Mouse (Mus musculus): Measurements from ENCODE around the gene Galnt4. TPM values are rescaled to one million over a fixed set of nuclear protein-coding genes. Genes with fewer than 3 reads are reported as not detected.
"Not testable (repeated sequence)": the region's sequence is repeated elsewhere in the genome, so short reads cannot be mapped to it uniquely, and the experiment has no call there.

The Galnt4 gene
- total RNA-seq, 1 experiment from 2014 or later, result 11.7 TPM

DNA sequence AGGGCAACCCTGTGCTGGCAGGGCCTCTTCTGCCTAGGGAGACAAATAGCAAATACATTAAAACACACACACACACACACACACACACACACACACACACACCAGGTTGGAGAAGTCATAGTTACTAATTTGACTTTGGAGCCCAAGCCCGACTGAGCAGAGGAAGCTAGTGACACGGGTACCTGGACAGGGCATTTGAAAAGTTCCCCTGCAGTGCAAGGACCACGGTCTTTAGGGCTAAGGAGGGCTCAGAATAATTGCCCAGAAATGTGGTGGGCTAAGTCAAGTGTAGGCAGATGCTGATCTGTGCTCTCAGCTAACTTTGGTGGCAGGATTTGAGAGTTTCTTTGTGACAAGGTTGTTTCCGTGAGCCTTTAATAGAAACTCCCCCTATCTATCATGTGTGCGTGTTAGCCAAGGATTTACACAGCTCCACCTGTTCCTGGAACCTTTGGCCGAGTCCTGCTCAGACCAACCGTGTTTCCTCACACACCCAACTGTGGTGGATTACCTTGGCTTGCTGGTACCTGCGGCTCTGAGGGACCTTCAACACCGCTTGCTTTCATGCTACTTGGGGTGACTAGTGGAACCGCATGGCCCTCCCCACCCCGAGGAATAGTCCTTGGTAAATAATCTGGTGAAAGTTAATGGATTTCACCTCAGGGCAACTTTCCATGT is 24.8 kb downstream of the Galnt4 start:
- no peak for ATAC-seq (replicated peaks in 1 of 2; ENCODE audit: insufficient read depth in 1 of 2, low FRiP score in 2 of 2, low TSS enrichment in 1 of 2, low read depth in 1 of 2, poor library complexity in 2 of 2, severe bottlenecking in 2 of 2)

DNA sequence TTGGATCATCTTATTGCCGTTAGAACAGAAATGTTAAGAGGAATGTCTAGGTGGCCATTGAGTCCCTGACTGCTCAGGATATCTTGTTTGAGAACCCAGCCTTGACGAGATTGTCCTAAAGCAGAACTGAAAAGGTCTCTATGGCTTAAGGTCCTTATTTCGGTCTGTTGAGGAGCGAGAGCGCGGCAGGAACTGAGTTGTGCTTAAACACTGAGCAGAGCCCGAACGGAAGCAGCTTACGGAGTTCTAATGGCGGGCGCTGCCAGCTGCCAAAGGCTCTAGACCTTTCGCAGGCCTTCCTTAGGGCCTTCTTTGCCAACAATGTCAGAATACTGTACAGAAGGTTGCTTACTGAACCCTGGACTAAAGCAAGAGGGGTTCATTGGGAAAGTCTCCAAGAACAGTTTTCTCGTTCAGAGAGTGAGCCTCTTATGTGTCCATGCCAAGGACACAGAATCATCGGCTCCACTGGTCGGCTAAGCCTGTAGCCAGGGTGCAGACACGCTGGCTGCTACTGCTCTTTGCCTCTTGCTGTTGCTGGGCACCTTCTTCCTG is 25.4 kb downstream of the Galnt4 start:
- no peak for ATAC-seq (replicated peaks in 1 of 2; ENCODE audit: insufficient read depth in 1 of 2, low FRiP score in 2 of 2, low TSS enrichment in 1 of 2, low read depth in 1 of 2, poor library complexity in 2 of 2, severe bottlenecking in 2 of 2)

DNA sequence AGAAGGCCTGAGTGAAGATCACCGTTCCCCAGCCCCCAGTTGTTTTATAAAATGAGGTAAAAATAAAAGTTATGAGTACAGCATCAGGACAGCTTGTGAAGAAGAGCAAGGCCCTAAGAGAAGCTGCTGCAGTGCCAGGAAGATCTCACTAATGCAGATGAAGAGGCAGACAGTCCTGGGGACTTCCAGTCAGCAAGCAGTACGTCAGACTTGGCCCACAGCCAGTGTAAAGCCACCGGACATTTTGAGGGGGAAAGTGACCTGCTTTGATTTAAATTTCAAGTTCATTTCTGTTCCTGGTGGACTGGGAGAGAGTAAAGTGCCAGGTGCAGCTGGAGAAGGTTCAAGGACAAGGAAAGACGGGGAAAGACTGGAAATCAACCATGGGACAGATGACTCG is 28.4 kb downstream of the Galnt4 start:
- no peak for ATAC-seq (replicated peaks in 1 of 2; ENCODE audit: insufficient read depth in 1 of 2, low FRiP score in 2 of 2, low TSS enrichment in 1 of 2, low read depth in 1 of 2, poor library complexity in 2 of 2, severe bottlenecking in 2 of 2)

DNA sequence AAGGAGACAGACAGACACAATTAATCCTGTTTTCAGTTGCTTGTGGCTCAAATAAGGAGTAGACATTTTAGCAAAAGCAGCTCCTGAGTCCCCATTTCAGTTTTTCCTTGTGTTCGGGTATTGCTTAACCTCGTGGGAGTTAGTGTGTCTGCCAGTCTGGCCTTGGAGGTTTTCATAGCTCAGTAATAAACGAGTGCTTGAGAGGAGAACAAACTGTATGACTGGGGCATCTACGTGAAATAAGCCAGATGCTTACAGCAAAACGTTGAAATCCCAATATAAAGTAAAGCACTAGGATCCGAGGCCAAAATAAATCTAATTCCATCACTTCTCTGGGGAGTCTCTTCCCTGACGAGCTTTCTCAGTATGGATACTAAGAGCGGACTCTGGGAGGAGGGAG is 37.7 kb downstream of the Galnt4 start:
- no peak for ATAC-seq (replicated peaks in 1 of 2; ENCODE audit: insufficient read depth in 1 of 2, low FRiP score in 2 of 2, low TSS enrichment in 1 of 2, low read depth in 1 of 2, poor library complexity in 2 of 2, severe bottlenecking in 2 of 2)

DNA sequence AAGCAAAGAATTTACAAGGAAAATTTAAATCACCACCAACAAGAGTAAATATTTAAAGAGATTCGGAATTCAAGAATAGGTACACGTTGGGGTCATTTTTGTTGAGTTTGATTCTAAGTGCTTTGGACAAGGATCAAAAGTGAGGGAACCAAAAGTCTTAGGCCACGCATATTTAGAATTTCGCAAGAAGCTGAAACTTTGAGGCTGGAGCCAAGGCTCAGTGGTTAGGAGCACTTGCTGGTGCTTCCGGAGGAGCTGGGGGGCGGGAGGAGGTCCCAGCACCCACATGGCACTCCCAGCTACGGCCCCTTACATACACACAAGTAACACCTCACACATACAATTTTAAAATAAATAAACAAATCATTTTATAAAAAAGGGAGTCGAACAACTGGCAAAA is 38.6 kb downstream of the Galnt4 start:
- ATAC-seq (replicated peaks in 1 of 2; ENCODE audit: insufficient read depth in 1 of 2, low FRiP score in 2 of 2, low TSS enrichment in 1 of 2, low read depth in 1 of 2, poor library complexity in 2 of 2, severe bottlenecking in 2 of 2), result no peak

DNA sequence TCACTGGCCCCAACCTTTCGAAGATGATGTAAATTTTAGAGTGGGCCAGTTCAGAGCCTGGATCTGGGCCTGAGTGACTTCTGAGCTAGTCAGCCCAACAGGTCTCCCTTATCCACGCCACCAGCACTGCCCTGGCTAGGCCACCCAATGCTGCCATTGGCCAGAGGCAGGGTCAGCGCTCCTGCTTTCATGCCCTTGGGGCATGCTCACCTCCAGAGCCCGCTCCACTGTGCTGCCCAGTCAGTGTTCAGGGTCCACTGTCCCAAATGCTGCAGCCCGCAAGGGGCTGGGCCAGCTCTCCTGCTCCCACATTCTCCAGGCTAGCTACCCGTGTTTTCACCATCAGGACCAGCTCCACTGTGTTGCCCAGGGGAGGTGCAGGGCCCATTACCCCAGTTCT is 42.1 kb downstream of the Galnt4 start:
- no peak for ATAC-seq (replicated peaks in 1 of 2; ENCODE audit: insufficient read depth in 1 of 2, low FRiP score in 2 of 2, low TSS enrichment in 1 of 2, low read depth in 1 of 2, poor library complexity in 2 of 2, severe bottlenecking in 2 of 2)

DNA sequence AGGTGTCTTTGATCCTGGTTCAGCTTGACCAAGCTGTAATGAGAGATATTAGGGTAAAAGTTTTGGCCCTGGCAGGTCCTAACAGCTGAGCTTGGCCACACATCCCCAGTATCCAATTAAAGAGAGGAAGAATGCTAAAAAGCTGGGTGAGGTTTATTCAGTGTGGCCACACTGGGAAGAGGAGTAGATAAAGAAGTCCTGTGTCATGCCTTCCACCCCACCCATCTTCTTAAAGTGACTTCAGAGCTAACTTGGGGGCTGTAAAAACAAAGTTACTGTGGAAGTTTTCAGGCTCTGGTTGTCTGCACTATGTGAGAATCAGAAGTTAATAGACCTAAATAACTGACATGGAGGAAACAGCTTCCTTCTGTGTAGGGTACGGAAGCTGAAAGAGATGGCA is 43.6 kb downstream of the Galnt4 start:
- no peak for ATAC-seq (replicated peaks in 1 of 2; ENCODE audit: insufficient read depth in 1 of 2, low FRiP score in 2 of 2, low TSS enrichment in 1 of 2, low read depth in 1 of 2, poor library complexity in 2 of 2, severe bottlenecking in 2 of 2)

DNA sequence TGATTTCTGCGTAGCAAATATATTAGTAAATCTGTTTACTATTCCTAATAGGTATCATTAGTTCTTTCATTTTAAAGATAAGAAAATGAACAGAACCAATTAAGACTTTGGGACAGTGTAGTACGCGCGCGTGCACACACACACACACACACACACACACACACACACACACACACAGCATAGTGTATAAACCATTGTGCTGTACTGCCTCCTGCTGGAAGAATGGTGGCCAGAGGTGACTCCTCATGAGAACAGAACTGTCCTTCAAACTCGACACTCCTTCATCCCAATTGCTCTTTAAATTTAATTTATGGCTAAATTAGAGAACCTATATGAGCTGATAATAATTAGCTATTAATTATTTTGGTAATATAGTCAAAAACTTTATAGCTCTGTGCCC is 44.1 kb downstream of the Galnt4 start:
- ATAC-seq (replicated peaks in 1 of 2; ENCODE audit: insufficient read depth in 1 of 2, low FRiP score in 2 of 2, low TSS enrichment in 1 of 2, low read depth in 1 of 2, poor library complexity in 2 of 2, severe bottlenecking in 2 of 2), result peak; percentile 46 to 48; a peak in 1 of 4 replicates

DNA sequence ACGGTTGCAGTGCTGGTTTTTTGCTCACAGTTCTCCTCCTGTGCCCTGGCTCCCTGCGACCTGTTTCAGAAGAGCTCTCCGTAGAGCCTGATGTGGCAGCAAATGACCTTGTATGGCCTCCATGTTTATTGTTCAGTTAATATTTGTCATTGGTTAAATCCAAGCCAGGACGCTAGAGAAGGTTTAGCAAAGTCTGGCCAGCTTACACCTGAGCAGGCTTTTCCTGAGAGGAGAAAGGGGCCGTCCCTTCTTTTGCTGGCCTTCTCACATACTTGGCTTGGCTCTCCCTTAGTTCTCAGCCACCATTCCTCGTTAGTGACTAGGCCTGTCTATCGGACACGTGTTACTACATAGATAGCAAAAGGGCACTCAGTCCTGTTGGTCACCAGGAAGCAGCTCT is 46.7 kb downstream of the Galnt4 start:
- ATAC-seq (replicated peaks in 1 of 2; ENCODE audit: insufficient read depth in 1 of 2, low FRiP score in 2 of 2, low TSS enrichment in 1 of 2, low read depth in 1 of 2, poor library complexity in 2 of 2, severe bottlenecking in 2 of 2), result no peak

DNA sequence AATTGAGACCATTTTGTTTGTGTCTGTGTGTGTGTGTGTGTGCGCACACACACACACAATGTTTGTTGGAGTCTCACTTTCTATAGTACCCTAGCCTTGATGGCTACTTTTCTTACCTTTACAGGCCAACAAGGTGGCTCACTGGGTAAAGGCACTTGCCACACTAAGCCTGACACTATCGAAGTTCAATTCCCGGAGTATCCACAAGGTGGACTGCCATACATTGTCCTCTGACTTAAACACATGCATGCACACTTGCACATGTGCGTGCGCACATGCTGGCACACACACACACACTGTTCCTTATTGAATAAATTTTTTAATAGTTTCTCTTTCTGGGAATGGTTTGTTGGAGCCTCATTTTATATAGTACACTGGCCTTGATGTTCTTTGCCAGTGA is 48.8 kb downstream of the Galnt4 start:
- peak in 1 of 2 experiments; percentile 52; a peak in 1 of 4 replicates for ATAC-seq (replicated peaks in 1 of 2; ENCODE audit: insufficient read depth in 1 of 2, low FRiP score in 2 of 2, low TSS enrichment in 1 of 2, low read depth in 1 of 2, poor library complexity in 2 of 2, severe bottlenecking in 2 of 2)

DNA sequence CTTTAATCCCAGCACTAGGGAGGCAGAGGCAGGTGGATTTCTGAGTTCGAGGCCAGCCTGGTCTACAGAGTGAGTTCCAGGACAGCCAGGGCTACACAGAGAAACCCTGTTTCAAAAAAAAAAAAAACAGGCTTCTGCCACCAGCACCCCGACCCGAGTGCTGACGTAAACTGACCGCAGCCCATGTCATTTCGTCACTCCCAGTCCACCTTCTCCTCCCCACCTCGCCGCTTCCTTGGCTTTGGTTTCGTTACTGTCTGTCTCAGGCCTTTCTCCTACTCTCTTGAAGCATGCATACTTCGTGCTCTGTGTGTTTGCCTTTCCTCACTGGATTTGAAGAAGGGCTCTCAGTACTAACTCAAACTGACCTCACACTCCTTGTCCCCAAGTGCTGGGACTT is 49.7 kb downstream of the Galnt4 start:
- not testable (repeated sequence) for ATAC-seq (replicated peaks in 1 of 2; ENCODE audit: insufficient read depth in 1 of 2, low FRiP score in 2 of 2, low TSS enrichment in 1 of 2, low read depth in 1 of 2, poor library complexity in 2 of 2, severe bottlenecking in 2 of 2)

DNA sequence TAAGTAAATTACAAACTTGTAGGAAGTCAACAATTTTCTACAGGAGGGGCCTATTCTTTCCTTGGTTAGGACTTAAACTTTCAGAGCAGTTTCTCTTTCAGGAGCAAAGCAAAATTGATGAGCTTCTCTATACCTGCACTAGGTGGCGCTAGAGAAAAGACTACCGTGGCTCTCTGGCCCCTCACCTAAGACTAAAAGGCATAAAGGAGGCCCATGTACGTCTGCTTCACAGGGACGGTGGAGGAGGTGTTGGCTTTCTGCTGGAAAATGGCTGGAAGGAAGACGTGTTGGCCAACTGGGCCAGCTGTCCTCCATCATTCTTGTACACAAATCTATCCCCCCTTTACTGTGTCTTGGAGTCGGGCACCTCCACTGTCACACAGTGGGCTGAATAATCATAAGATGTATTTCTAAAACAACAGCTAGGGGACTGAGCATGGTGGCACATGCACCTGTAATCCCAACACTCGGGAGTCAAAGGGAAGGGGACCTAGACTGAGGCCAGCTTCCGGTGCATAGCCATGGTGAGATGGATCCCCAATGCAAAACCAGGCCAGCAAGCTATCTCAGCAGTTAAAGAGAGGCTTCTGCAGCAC is 54.1 kb downstream of the Galnt4 start:
- peak; percentile 70 to 73; a peak in 3 of 4 replicates for ATAC-seq (replicated peaks in 1 of 2; ENCODE audit: insufficient read depth in 1 of 2, low FRiP score in 2 of 2, low TSS enrichment in 1 of 2, low read depth in 1 of 2, poor library complexity in 2 of 2, severe bottlenecking in 2 of 2)

Other genes with a start within 250 kb of the Galnt4 start
- 49.1 and 56.2 TPM in 2 replicates for gene Atp2b1, start 193.8 kb upstream of the Galnt4 start, total RNA-seq (2017)
- gene Poc1b, start 1.1 kb upstream of the Galnt4 start, total RNA-seq (2017), result 10.9 and 22.7 TPM in 2 replicates
- not detected in 2 replicates for gene Phxr2, start 18.2 kb downstream of the Galnt4 start, total RNA-seq (2017)
- gene Dusp6, start 155.1 kb downstream of the Galnt4 start, total RNA-seq (2017), result 82.0 and 84.7 TPM in 2 replicates